Mouse (Mus musculus): Measurements from ENCODE around the gene Adra1b.

Adra1b gene

GRCm38 (mm10) chr11:43901051-43901654 is at the start of gene Adra1b:
TSS of gene Adra1b (minus strand) at chr11:43901210.
- DNase-seq (ENCODE audit: low read depth, low spot score): no peak

GRCm38 (mm10) chr11:43950274-43950673 is 49.3 kb upstream of the Adra1b start:
- DNase-seq (ENCODE audit: low read depth, low spot score): no peak

GRCm38 (mm10) chr11:43943781-43944180 is 42.8 kb upstream of the Adra1b start:
- no peak for DNase-seq (ENCODE audit: low read depth, low spot score)

- no peak for DNase-seq (ENCODE audit: low read depth, low spot score)
These were observed 42.2 kb upstream of the Adra1b start for GRCm38 (mm10) chr11:43943167-43943566.

GRCm38 (mm10) chr11:43940501-43941202 is 39.6 kb upstream of the Adra1b start:
- no peak for DNase-seq (ENCODE audit: low read depth, low spot score)

- no peak for DNase-seq (ENCODE audit: low read depth, low spot score)
These were observed 35.0 kb upstream of the Adra1b start for GRCm38 (mm10) chr11:43936023-43936422.

GRCm38 (mm10) chr11:43933480-43933879 is 32.5 kb upstream of the Adra1b start:
- no peak for DNase-seq (ENCODE audit: low read depth, low spot score)

- DNase-seq (ENCODE audit: low read depth, low spot score): no peak
These were observed 32.0 kb upstream of the Adra1b start for GRCm38 (mm10) chr11:43933000-43933399.

- no peak for DNase-seq (ENCODE audit: low read depth, low spot score)
These were observed 29.2 kb upstream of the Adra1b start for GRCm38 (mm10) chr11:43930191-43930590.

- DNase-seq (ENCODE audit: low read depth, low spot score): no peak
These were observed 28.7 kb upstream of the Adra1b start for GRCm38 (mm10) chr11:43929706-43930105.

- no peak for DNase-seq (ENCODE audit: low read depth, low spot score)
These were observed 28.2 kb upstream of the Adra1b start for GRCm38 (mm10) chr11:43929178-43929577.

GRCm38 (mm10) chr11:43927133-43927815 is 26.3 kb upstream of the Adra1b start:
- no peak for DNase-seq (ENCODE audit: low read depth, low spot score)

GRCm38 (mm10) chr11:43926163-43926562 is 25.2 kb upstream of the Adra1b start:
- DNase-seq (ENCODE audit: low read depth, low spot score): no peak

GRCm38 (mm10) chr11:43925584-43925983 is 24.6 kb upstream of the Adra1b start:
- no peak for DNase-seq (ENCODE audit: low read depth, low spot score)

- DNase-seq (ENCODE audit: low read depth, low spot score): no peak
These were observed 20.7 kb upstream of the Adra1b start for GRCm38 (mm10) chr11:43921701-43922100.

- no peak for DNase-seq (ENCODE audit: low read depth, low spot score)
These were observed 18.6 kb upstream of the Adra1b start for GRCm38 (mm10) chr11:43919492-43920055.

GRCm38 (mm10) chr11:43914552-43915447 is 13.8 kb upstream of the Adra1b start:
- no peak for DNase-seq (ENCODE audit: low read depth, low spot score)

GRCm38 (mm10) chr11:43912136-43912888 is 11.3 kb upstream of the Adra1b start:
- no peak for DNase-seq (ENCODE audit: low read depth, low spot score)

- no peak for DNase-seq (ENCODE audit: low read depth, low spot score)
These were observed 10.6 kb upstream of the Adra1b start for GRCm38 (mm10) chr11:43911646-43912045.

GRCm38 (mm10) chr11:43903351-43903750 is 2.3 kb upstream of the Adra1b start:
- DNase-seq (ENCODE audit: low read depth, low spot score): no peak

- no peak for DNase-seq (ENCODE audit: low read depth, low spot score)
These were observed 1.3 kb downstream of the Adra1b start for GRCm38 (mm10) chr11:43899696-43900095.

All from WW6 (cell line).